Mouse (Mus musculus) heart, adult 2 months (tissue): ENCODE results near the gene Ptger1. TPM values are rescaled to one million over a fixed set of nuclear protein-coding genes. Genes with fewer than 3 reads are reported as not detected.

ENCODE experiments used
- DNase-seq, 2 experiments: peaks; one replicate each; pipeline ENCODE4 v3.0.0; 2021
- H3K27ac ChIP-seq: fragments of 200-600 bp; 2 replicates; pipeline ENCODE4 v1.8.1; 2022
- H3K27me3 ChIP-seq: fragments of 200-500 bp; 2 replicates; pipeline ENCODE4 v1.6.1; 2012; ENCODE audit warnings: mild to moderate bottlenecking, low read length, inconsistent platforms, mixed read lengths; ENCODE audit not compliant: control insufficient read depth, insufficient read depth
- H3K36me3 ChIP-seq: fragments of 200-500 bp; 2 replicates; pipeline ENCODE4 v1.6.1; 2012; ENCODE audit warnings: low read length, inconsistent platforms; ENCODE audit not compliant: control insufficient read depth, insufficient read depth
- H3K4me1 ChIP-seq: fragments of 200-500 bp; 2 replicates; pipeline ENCODE4 v1.6.1; 2011; ENCODE audit warnings: low read length; ENCODE audit not compliant: control insufficient read depth, insufficient read depth
- H3K4me3 ChIP-seq: fragments of 200-600 bp; 2 replicates; pipeline ENCODE4 v1.8.1; 2022
- H3K79me2 ChIP-seq: fragments of 200-500 bp; replicated peaks from 2 replicates; pipeline ENCODE4 v1.6.1; 2012; ENCODE audit warnings: mild to moderate bottlenecking, inconsistent platforms, low read length, moderate library complexity, mixed read lengths; ENCODE audit not compliant: control insufficient read depth, insufficient read depth
- H3K9ac ChIP-seq: fragments of 200-500 bp; 2 replicates; pipeline ENCODE4 v1.6.1; 2012; ENCODE audit warnings: low read depth, mild to moderate bottlenecking, control low read depth, inconsistent platforms, low read length, mixed read lengths
- CTCF ChIP-seq: fragments of 200-600 bp; IDR thresholded peaks from 2 replicates; pipeline ENCODE4 v1.8.1; 2022; ENCODE audit warnings: antibody characterized with exemption, mild to moderate bottlenecking, moderate library complexity
- EP300 ChIP-seq: fragments of 200-500 bp; IDR thresholded peaks from 2 replicates; pipeline ENCODE4 v1.6.1; 2011; ENCODE audit warnings: low read depth, low read length, control low read depth; ENCODE audit not compliant: insufficient read depth
- POLR2A ChIP-seq: fragments of 200-500 bp; IDR thresholded peaks from 2 replicates; pipeline ENCODE4 v1.6.1; 2011; ENCODE audit warnings: mild to moderate bottlenecking, low read depth, low read length, control low read depth; ENCODE audit not compliant: insufficient read depth
- WGBS: fragments of 180-500 bp; shearing (Covaris S2); methylation state at CpG from one replicate; pipeline ENCODE4 v1.1.7; 2018; 5-methylcytosine and 5-hydroxymethylcytosine counted together
- intact Hi-C: fragments of 180-260 bp; cut with DNase I; formaldehyde crosslinking; loops from one replicate; pipeline ENCODE4 v1.15.1; 2025
- polyA plus RNA-seq: library from polyadenylated mRNA; depleted of rRNA; stranded (reverse); fragments of >200 nt; gene quantifications from 2 replicates; pipeline ENCODE4 v1.2.3, GENCODE M21; 2012
- total RNA-seq, 2 experiments: library from RNA; stranded (reverse); gene quantifications; 2 replicates each; pipeline ENCODE4 v1.2.3; 2021

Ptger1 gene
- total and polyA plus RNA-seq, 3 experiments: 0.37 to 0.41 (median 0.39) TPM

DNA sequence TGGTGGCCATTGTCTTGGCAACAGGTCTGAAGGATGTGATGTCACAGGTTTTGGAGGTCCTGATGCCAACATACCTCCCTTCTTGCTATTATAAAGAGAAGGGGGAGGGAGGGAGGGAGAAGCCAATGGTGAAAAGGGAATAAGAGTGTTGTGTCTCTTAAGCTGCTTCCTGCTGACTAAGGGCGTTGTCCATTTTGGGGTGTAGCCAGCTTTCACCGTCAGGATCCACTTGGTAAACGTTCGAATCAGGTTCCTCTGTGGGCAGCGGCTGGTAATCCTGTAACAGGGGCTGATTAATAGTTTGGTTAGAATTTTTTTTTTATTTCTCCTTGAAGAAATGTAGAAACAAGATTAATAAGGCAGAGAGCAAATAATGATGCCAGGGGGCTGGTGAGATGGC is 26.8 kb upstream of the Ptger1 start:
- Histone ChIP-seq H3K36me3 (no peaks in the 10 kb centered on the region), H3K4me3 (no peak overlapping the region), H3K9ac (no peak overlapping the region), H3K27ac (no peak overlapping the region), H3K4me1 (no peaks in the 10 kb centered on the region), H3K79me2 (no peaks in the 10 kb centered on the region), H3K27me3 (no peaks in the 10 kb centered on the region)
- WGBS: 46% methylated on average over 5 of the region's 5 CpGs
- DNase-seq: no peak
- intact Hi-C loops: no loop called here
- TF ChIP-seq POLR2A: no peak
- TF ChIP-seq CTCF: no peak
- no peak for TF ChIP-seq EP300

DNA sequence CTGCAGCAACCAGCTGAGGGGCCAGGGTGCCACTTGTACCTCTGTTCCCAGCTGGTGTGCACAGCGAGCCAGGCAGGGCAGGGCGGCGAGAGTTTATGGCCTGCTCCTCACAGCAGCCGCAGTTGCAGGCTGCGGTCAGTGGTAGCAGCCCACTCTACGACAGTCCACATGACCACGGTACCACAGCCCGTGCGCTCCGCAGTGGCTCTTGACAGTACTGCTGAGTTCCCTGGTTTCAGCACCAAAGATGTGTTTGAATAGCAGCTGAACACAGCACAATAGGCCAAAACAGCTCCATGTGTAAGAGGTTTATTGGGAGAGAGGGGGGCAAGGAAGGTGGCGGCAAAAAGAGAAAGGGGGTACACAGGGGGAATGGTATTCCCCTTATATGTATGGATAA is 19.0 kb upstream of the Ptger1 start:
- H3K27ac ChIP-seq: no peak overlapping the region
- no peak overlapping the region for H3K4me3 ChIP-seq
- H3K9ac ChIP-seq: no peak overlapping the region
- peaks cover 4% of the 10 kb centered on the region; the same call in 1 of the 2 replicates for H3K4me1 ChIP-seq
- no peaks in the 10 kb centered on the region for H3K27me3 ChIP-seq
- no peak for DNase-seq
- intact Hi-C loops: no loop called here
- WGBS: 95% methylated on average over 11 of the region's 11 CpGs
- H3K36me3 ChIP-seq: no peaks in the 10 kb centered on the region
- no peaks in the 10 kb centered on the region for H3K79me2 ChIP-seq
- TF ChIP-seq EP300: no peak
- TF ChIP-seq CTCF: no peak
- no peak for TF ChIP-seq POLR2A

DNA sequence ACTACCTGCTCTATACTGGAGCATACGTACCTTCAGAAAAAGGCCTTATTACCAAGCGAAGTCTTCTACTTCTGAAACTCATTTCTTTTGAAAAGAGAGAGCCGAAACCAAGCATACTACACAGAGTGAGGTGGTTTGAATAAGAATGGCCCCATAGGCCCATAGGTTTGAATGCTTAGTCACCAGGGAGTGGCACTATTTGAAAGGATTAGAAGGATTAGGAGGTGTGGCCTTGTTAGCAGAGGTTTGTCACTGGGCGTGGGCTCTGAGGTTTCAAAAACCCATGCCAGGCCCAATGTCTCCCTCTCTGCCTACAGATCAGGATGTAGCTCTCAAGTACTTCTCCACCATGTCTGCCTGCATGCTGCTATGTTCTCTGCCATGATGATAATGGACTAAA is 18.4 kb upstream of the Ptger1 start:
- Histone ChIP-seq H3K79me2 (no peaks in the 10 kb centered on the region), H3K4me1 (peaks cover 4% of the 10 kb centered on the region; the same call in 1 of the 2 replicates), H3K27me3 (no peaks in the 10 kb centered on the region), H3K4me3 (no peak overlapping the region), H3K36me3 (no peaks in the 10 kb centered on the region), H3K9ac (no peak overlapping the region), H3K27ac (no peak overlapping the region)
- DNase-seq: no peak
- no peak for TF ChIP-seq POLR2A
- TF ChIP-seq CTCF: no peak
- TF ChIP-seq EP300: no peak
- WGBS: 96% methylated on average over 4 of the region's 4 CpGs
- intact Hi-C loops: no loop called here

DNA sequence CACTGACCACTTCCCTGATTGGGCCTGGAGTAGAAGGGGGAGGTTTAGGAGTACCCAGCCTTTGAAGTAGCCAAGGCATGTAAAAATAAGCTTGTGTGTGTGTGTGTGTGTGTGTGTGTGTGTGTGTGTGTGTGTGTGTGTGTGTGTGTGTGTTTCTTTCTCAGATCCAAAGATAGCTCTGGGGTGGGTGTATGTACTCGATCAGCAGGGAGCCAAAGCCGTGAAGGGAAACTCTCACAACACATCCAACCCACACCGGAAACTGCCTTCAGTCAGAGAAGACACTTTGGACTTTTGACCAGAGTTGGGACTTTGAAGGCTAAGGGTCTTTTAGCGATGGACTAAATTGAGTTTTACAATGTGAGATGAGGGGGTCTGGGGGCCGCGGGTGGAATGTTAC is 16.8 kb upstream of the Ptger1 start:
- TF ChIP-seq EP300 (no peak), CTCF (no peak), POLR2A (no peak)
- Histone ChIP-seq H3K27me3 (no peaks in the 10 kb centered on the region), H3K9ac (no peak overlapping the region), H3K36me3 (no peaks in the 10 kb centered on the region), H3K4me1 (peaks cover 8% of the 10 kb centered on the region), H3K79me2 (no peaks in the 10 kb centered on the region), H3K4me3 (no peak overlapping the region), H3K27ac (no peak overlapping the region)
- intact Hi-C loops: no loop called here
- DNase-seq: no peak
- 94% methylated on average over 6 of the region's 6 CpGs for WGBS

DNA sequence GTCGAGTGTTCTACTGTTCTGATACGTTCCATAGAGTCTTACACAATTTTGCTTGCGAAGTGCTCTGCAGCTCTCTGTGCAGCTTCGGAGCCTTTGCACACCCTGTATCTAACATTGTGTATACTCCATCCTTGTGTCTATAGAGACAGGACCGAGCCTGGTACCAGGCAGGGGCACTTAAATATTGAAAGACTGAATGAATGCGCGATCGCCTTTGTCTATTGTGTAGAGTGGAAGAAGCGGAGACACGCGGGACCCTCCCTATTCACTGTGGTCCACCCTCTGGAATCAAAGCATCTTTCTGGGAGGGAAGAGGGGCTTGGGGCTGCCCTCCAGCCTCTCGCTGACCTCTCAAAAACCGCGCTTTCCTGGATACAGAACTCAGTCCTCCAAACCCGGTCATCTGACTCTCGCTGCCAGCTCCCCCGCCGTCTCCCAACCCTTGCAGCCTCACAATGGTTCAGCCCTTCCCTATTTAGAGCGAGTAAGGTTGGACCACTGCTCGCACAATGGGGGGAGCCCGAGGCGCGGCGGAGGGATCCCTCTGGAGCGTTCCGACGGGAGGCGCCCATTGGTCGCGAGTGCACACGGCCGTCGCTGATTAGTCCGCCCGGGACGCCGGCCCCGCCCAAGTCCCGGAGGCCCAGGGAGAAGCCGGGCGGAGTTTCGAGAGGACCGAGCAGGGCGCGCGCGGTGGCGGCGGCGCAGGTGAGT is 14.3 kb upstream of the Ptger1 start, which contains the start of gene Gipc1:
Gene Gipc1 (plus strand): TSS at position 648 of the 714 bp plus-strand sequence.
- intact Hi-C loops: no loop called here
- Histone ChIP-seq H3K4me3 (peak within 1 kb of the TSS; percentile 93), H3K9ac (peak within 1 kb of the TSS; percentile 95), H3K4me1 (peaks cover 9% of the 10 kb centered on the region), H3K27me3 (no peaks in the 10 kb centered on the region), H3K79me2 (no peaks in the 10 kb centered on the region), H3K36me3 (no peaks in the 10 kb centered on the region), H3K27ac (peak within 1 kb of the TSS; percentile 89)
- peak; percentile 94 to 98 for DNase-seq
- 3% methylated on average over 50 of the region's 50 CpGs for whole genome bisulfite sequencing
- peak; percentile 64; the same call in 1 of the 2 replicates for TF ChIP-seq EP300
- TF ChIP-seq POLR2A: peak; percentile 68; the same call in 1 of the 2 replicates
- no peak for TF ChIP-seq CTCF

DNA sequence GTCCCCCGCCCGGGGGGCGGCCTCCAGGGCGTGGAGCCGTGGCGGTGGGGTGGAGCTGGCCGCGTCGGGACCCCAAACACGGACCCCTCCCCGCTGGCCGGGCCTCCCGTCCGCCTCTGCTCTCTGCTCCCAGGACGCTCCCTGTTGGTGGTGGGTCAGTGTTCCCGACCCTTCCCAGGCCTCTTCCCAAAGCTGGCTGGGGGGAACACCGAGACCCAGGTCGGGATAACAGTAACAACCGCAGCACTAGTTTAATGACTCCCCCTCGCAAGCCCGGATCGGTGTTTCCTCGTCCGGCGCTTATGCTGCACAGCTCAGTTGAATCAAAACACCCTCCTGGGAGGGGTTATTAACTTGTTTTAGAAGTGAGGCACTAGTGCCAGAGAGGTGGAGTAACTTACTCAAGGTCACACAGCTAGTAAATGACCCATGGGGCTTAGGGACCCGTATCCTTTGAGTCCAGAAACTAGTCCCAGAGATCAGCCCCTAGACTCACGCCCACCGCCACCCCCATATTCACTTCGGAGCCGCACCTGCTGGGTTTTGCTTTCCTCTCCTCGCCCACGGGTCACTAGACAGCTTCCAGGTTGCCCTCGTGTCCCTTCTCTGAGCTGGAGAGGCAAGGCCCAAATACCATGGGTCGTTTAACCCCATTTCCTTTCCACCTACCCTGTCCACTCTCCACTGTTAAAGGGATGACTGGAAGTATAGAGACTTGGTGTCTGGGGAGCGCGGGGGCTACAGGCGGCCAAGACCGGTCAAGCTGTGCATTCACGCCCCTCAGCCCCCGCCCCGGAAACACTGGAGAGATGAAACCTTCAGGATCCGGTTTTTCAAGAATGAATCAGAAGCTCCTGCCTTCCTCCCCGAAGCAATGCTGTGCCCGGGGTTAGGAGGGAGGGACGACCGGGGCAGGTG is 13.5 kb upstream of the Ptger1 start:
- intact Hi-C loops: no loop called here
- DNase-seq: peak in 1 of 2 experiments; percentile 37
- TF ChIP-seq EP300 (no peak), POLR2A (no peak), CTCF (no peak)
- no peaks in the 10 kb centered on the region for H3K27me3 ChIP-seq
- peak overlapping the region; percentile 93 for H3K4me3 ChIP-seq
- H3K4me1 ChIP-seq: peaks cover 9% of the 10 kb centered on the region
- peak overlapping the region; percentile 95 for H3K9ac ChIP-seq
- H3K79me2 ChIP-seq: no peaks in the 10 kb centered on the region
- H3K27ac ChIP-seq: peak overlapping the region; percentile 89
- WGBS: 1% methylated on average over 45 of the region's 46 CpGs
- no peaks in the 10 kb centered on the region for H3K36me3 ChIP-seq
